Mouse (Mus musculus) lung, postnatal 36 days (tissue): ENCODE measurements at regions not wholly inside any gene's neighbourhood (a gene's known extent, or its start where the extent isn't known, plus 50 kb on each side); places are given as distances from the start of the nearest gene placed in this dataset.
A peak's percentile ranks its signal among the peaks of the same experiment; 100 is the strongest.

ENCODE experiments used
- DNase-seq: peaks from one replicate; pipeline ENCODE4 v3.0.0; 2022; ENCODE audit warnings: mixed read lengths

DNA sequence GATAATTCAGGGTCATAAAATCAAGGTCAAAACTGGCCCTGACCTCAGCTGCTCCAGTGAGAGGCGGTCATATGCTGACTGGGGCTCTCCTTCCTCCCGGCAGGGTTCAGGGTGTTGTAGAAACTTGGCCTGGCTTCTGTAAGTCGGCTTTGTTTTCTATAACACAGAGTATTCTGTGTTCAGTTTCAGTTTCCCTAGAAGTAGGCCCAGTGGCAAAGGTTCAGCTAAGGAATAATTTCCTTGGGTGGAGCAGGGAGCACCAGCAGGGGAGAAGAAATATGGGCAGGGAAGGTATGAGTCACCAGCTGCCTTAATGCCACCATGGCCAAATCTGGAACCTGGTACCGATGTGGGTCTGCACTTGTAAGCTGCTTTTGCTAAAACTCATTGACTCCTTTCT lies 153.5 kb downstream of the Hibadh start:
- DNase-seq = peak; percentile 49

DNA sequence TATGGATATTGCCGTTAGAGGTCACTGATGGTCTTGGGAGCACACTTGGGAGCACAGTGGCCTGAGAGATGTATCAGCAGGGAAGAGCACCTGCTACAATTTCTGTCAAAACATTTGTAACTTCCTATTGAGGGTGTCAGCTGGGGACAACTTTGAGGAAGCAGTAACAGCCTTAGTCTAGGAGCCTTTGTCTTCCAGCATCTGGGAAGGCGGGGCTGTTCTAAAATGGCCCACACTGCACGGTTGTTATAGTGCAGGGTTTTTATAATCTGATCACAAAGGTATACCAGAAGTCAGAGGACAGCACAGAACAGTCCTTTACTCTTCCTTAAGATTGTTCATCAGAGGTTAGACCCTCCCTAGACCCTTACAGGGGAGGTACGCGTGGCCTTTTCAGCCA lies 152.3 kb downstream of the Hibadh start:
- DNase-seq = no peak

DNA sequence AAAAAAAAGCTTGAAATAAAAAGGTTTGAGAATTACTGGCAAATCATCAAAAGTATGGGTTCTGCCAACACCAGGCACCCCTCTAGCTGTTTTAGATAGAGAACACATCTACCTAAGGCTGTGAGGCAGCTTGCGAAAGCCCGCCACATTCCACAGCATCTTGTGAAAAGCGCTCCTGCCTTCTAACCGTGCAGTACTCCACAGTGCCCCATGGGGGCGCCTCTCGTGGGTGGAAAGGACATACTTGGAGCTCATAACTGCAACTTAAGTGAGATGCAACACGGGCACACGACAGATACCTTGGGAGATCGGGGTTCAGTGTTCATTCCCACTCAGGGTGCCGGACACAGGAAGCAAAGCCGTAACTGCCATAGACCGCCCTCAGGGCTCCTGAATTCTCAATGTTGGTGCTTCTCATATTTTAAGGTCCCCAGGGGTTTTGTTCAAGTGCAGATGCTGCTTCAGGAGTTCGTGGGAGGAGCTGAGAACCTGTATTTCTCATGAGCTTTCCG lies 149.9 kb downstream of the Hibadh start:
- DNase-seq = no peak

DNA sequence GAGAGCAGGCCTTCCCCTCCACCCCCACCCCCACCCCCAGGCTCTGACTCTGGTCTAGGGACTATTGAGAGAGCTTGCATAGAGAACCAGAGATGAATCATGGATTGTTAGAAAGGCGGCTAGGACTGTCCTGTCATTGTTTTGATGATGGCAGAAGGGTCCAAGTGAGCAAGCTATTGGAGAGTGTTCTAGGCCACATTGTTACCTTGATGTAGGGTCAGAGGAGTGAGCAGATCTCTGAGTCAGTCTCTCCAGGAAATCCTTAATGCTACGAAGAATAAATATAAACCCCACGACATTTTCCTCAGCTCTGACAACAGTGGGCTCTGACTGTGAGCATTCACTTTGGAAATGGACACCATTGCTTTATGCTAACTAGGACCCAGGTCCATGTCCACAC lies 144.9 kb downstream of the Hibadh start:
- DNase-seq = no peak

DNA sequence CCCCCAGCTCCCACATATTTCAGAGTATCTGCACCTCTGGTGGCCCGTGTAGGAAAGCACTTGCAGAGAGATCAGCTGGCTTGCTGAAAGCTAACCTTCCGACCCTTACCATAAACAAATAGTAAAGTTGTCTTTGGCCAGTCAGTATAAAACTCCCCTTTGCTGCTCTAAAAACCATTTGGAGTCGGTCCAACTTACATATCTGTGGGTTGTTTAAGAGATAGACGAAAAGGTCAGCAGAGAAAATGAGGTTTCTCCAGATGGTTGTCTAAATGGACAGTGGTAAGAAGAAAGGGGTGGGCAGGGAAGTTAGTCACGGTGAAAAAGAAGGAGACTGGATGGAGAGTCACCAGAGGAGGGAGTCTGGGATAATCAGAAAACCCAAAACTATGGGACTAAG lies 144.3 kb downstream of the Hibadh start:
- DNase-seq = no peak
